ENCODE assay signal across 8 mouse cellular contexts in genomic region chr6:54811546-54812250, GRCm38 (mm10). TPM values are rescaled to one million over a fixed set of nuclear protein-coding genes. Genes with fewer than 3 reads are reported as not detected.
DNase-seq lines count a peak whose midpoint lies in the region; ATAC-seq and TF ChIP-seq lines count a peak whose summit lies in the region.

No protein-coding gene starts in this region.

- 0 out of 2 replicates have a peak, but pooled peaks cover 4% of the 10 kb centered on the region for H3K27me3 ChIP-seq in hindbrain, embryonic 13.5 days
- peaks cover 7% of the 10 kb centered on the region; the same call in 1 of the 2 replicates for H3K27me3 ChIP-seq in hindbrain, embryonic 12.5 days
- no peaks in the 10 kb centered on the region for H3K27me3 ChIP-seq in intestine, postnatal 0 days (replicated peaks; ENCODE audit: control insufficient read depth, insufficient read depth, low read length)
- no peaks in the 10 kb centered on the region for H3K27me3 ChIP-seq in limb, embryonic 14.5 days (ENCODE audit: control insufficient read depth, insufficient read depth, low read length)

- ATAC-seq in hindbrain, embryonic 13.5 days (ENCODE audit: low FRiP score) = no peak
- ATAC-seq in hindbrain, embryonic 12.5 days (ENCODE audit: low FRiP score) = no peak
- no peak for ATAC-seq in intestine, postnatal 0 days
- no peak for ATAC-seq in limb, embryonic 14.5 days (ENCODE audit: low FRiP score, low read depth)

- H3K9me3 ChIP-seq in hindbrain, embryonic 13.5 days = no peaks in the 10 kb centered on the region
- H3K9me3 ChIP-seq in hindbrain, embryonic 12.5 days (replicated peaks) = no peaks in the 10 kb centered on the region
- H3K9me3 ChIP-seq in intestine, postnatal 0 days (ENCODE audit: control insufficient read depth) = no peaks in the 10 kb centered on the region
- no peaks in the 10 kb centered on the region for H3K9me3 ChIP-seq in limb, embryonic 14.5 days (ENCODE audit: control insufficient read depth, low read length)

- no peak overlapping the region for H3K9ac ChIP-seq in hindbrain, embryonic 13.5 days
- no peak overlapping the region for H3K9ac ChIP-seq in hindbrain, embryonic 12.5 days
- no peak overlapping the region for H3K9ac ChIP-seq in intestine, postnatal 0 days (ENCODE audit: low read depth, low read length)
- H3K9ac ChIP-seq in limb, embryonic 14.5 days (ENCODE audit: low read depth, low read length, severe bottlenecking) = no peak overlapping the region

- H3K4me1 ChIP-seq in hindbrain, embryonic 13.5 days (replicated peaks) = peaks cover 19% of the 10 kb centered on the region
- H3K4me1 ChIP-seq in hindbrain, embryonic 12.5 days = no peaks in the 10 kb centered on the region
- peaks cover 5% of the 10 kb centered on the region for H3K4me1 ChIP-seq in intestine, postnatal 0 days (replicated peaks; ENCODE audit: control insufficient read depth, insufficient read depth, low read length)
- H3K4me1 ChIP-seq in limb, embryonic 14.5 days (ENCODE audit: control insufficient read depth, insufficient read depth, low read length) = peaks cover 7% of the 10 kb centered on the region; the same call in 1 of the 2 replicates

- WGBS in hindbrain, embryonic 13.5 days = 75% methylated on average over 11 of the region's 11 CpGs
- WGBS in hindbrain, embryonic 12.5 days = 87% methylated on average over 11 of the region's 11 CpGs
- 61% methylated on average over 11 of the region's 11 CpGs for WGBS in intestine, postnatal 0 days
- 74% methylated on average over 11 of the region's 11 CpGs for WGBS in limb, embryonic 14.5 days

- TF ChIP-seq POLR2A in limb, embryonic 14.5 days (IDR thresholded peaks at IDR 0.05; ENCODE audit: borderline replicate concordance, extremely low read depth, insufficient read depth, insufficient read length) = no peak

- no peak overlapping the region for H3K4me3 ChIP-seq in hindbrain, embryonic 13.5 days
- no peak overlapping the region for H3K4me3 ChIP-seq in hindbrain, embryonic 12.5 days
- no peak overlapping the region for H3K4me3 ChIP-seq in intestine, postnatal 0 days (ENCODE audit: low read depth, low read length)
- H3K4me3 ChIP-seq in limb, embryonic 14.5 days (replicated peaks; ENCODE audit: low read length) = no peak overlapping the region

- H3K27ac ChIP-seq in hindbrain, embryonic 13.5 days = 0 out of 2 replicates have a peak overlapping the region, but pooled peaks have one; percentile 25
- H3K27ac ChIP-seq in hindbrain, embryonic 12.5 days = no peak overlapping the region
- peak overlapping the region; percentile 1; the same call in 1 of the 2 replicates for H3K27ac ChIP-seq in intestine, postnatal 0 days (ENCODE audit: low read depth, low read length)
- no peak overlapping the region for H3K27ac ChIP-seq in limb, embryonic 14.5 days (replicated peaks; ENCODE audit: low read depth, low read length)

- no peak for TF ChIP-seq CTCF in intestine, postnatal 0 days (IDR thresholded peaks at IDR 0.05; ENCODE audit: low read depth)

- no peaks in the 10 kb centered on the region for H3K36me3 ChIP-seq in hindbrain, embryonic 13.5 days
- no peaks in the 10 kb centered on the region for H3K36me3 ChIP-seq in hindbrain, embryonic 12.5 days
- no peaks in the 10 kb centered on the region for H3K36me3 ChIP-seq in intestine, postnatal 0 days (ENCODE audit: control insufficient read depth, insufficient read depth)
- no peaks in the 10 kb centered on the region for H3K36me3 ChIP-seq in limb, embryonic 14.5 days (ENCODE audit: control insufficient read depth, insufficient read depth, low read length)

- H3K4me2 ChIP-seq in hindbrain, embryonic 13.5 days = no peak overlapping the region
- H3K4me2 ChIP-seq in hindbrain, embryonic 12.5 days (replicated peaks) = no peak overlapping the region
- no peak overlapping the region for H3K4me2 ChIP-seq in intestine, postnatal 0 days (replicated peaks; ENCODE audit: low read depth)
- H3K4me2 ChIP-seq in limb, embryonic 14.5 days (replicated peaks; ENCODE audit: low read depth, low read length, severe bottlenecking) = no peak overlapping the region

- DNase-seq in adrenal gland, postnatal 14 days = peak; percentile 76
- peak; percentile 51 to 53 for DNase-seq in frontal cortex, postnatal 14 days (ENCODE audit: low spot score in 2 of 2)
- peak; percentile 70 for DNase-seq in limb, embryonic 14.5 days (ENCODE audit: low spot score)
- DNase-seq in ovary, postnatal 14 days (ENCODE audit: low spot score) = peak; percentile 64
- no peak for DNase-seq in thymus, postnatal 14 days

RNA-seq across cellular contexts. Expression of gene Znrf2, which starts 5.0 kb away (rescaled TPM):
- polyA plus RNA-seq in hindbrain, embryonic 13.5 days (2015; fragmentation: Nextera tagmentation; extraction: Ambion mirVana) = 5.6 and 5.9 TPM in 2 replicates
- 3.9 and 4.1 TPM in 2 replicates for polyA plus RNA-seq in hindbrain, embryonic 12.5 days (2016; fragmentation: Nextera tagmentation; extraction: Ambion mirVana)
- 28.3 and 30.0 TPM in 2 replicates for total RNA-seq in adrenal gland, postnatal 14 days (2021)
- polyA plus RNA-seq in intestine, postnatal 0 days (2015; fragmentation: Nextera tagmentation; extraction: Ambion mirVana) = 7.8 and 8.5 TPM in 2 replicates
- polyA plus RNA-seq in limb, embryonic 14.5 days (2012; rRNA removed) = 5.7 and 6.3 TPM in 2 replicates
- 5.3 and 5.5 TPM in 2 replicates for polyA plus RNA-seq in limb, embryonic 14.5 days (2014; fragmentation: Nextera tagmentation; extraction: Ambion mirVana)

Comparison
In these comparisons a context has a peak if more than half of its experiments do, and no peak if none do; other contexts are left out.
1. H3K27ac ChIP-seq: peak in hindbrain, embryonic 13.5 days (single experiment) and intestine, postnatal 0 days (single experiment); none in hindbrain, embryonic 12.5 days (single experiment) and limb, embryonic 14.5 days (single experiment).